Mouse (Mus musculus): ENCODE data around the gene Pcgf5.

Pcgf5 gene

DNA sequence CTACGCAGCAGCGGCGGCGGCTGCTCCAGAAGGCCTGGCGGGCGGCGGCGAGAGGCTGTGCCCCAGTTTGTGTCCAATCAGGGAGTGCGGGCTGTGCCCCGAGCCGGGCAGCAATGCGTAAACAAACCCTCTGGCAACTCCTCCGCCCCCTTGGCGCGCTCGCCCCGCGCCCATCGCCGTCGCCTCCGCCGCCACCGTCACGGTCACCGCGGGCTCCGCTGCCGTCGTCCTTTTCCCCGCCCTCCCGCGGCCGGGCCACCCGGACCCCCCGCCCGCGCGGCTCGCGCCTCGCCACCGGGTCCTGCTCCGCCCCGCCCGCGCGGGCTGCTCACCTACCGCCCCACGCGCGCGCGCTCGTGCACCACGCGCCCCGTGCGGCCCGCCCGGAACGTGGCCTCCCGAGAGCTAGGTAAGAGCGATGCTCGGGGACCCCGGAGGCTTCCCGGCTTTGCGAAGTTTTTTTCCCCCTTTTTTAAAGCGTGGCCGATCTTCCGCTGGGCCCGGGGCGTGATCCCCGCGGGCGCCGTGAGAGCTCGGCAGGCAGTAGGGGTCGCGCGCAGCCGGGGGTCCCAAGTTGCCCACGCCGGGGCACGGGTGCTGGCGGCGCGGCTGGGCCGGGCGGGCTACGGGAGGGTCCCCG lies at the start of gene Pcgf5:
Pcgf5 (plus strand) TSS at position 149 of the 640 bp plus-strand sequence.
- peak; percentile 74 for DNase-seq (ENCODE audit: low read depth)

GRCm38 (mm10) chr19:36305542-36305941 lies 42.6 kb upstream of the Pcgf5 start:
- DNase-seq (ENCODE audit: low read depth): no peak

- DNase-seq (ENCODE audit: low read depth): no peak
Measured at GRCm38 (mm10) chr19:36314010-36314409, 34.1 kb upstream of the Pcgf5 start.

DNA sequence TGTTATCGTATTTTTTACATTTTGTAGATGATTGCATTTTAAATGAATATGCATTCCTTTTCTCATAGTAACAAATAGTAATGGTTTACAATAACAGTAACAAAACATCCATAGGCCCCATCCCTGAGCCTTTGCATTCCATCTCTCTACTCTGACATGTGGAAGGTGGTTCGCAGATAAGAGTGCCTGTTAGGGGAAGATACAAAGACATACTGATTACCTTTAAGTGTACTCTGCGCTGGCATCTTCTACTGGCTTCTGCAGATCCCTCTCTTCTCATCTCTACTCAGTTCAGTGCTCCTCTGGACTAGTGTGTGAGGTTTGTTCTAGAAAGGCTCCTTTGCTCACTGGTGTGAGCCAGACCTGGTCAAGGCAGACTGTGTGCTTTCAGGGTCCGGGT lies 28.4 kb upstream of the Pcgf5 start:
- DNase-seq (ENCODE audit: low read depth): no peak

- no peak for DNase-seq (ENCODE audit: low read depth)
Measured at GRCm38 (mm10) chr19:36321066-36321465, 27.0 kb upstream of the Pcgf5 start.

GRCm38 (mm10) chr19:36323326-36323725 lies 24.8 kb upstream of the Pcgf5 start:
- DNase-seq (ENCODE audit: low read depth): no peak

- no peak for DNase-seq (ENCODE audit: low read depth)
Measured at GRCm38 (mm10) chr19:36328678-36329077, 19.4 kb upstream of the Pcgf5 start.

- peak; percentile 53 for DNase-seq (ENCODE audit: low read depth)
Measured at GRCm38 (mm10) chr19:36347376-36347775, 733 bp upstream of the Pcgf5 start.

- no peak for DNase-seq (ENCODE audit: low read depth)
Measured at GRCm38 (mm10) chr19:36347831-36348160, 313 bp upstream of the Pcgf5 start.

GRCm38 (mm10) chr19:36348801-36349486 lies 835 bp downstream of the Pcgf5 start:
- DNase-seq (ENCODE audit: low read depth): peak; percentile 82

GRCm38 (mm10) chr19:36349487-36349955 lies 1.4 kb downstream of the Pcgf5 start:
- no peak for DNase-seq (ENCODE audit: low read depth)

- DNase-seq (ENCODE audit: low read depth): peak; percentile 68
Measured at GRCm38 (mm10) chr19:36350181-36350580, 2.1 kb downstream of the Pcgf5 start.

DNA sequence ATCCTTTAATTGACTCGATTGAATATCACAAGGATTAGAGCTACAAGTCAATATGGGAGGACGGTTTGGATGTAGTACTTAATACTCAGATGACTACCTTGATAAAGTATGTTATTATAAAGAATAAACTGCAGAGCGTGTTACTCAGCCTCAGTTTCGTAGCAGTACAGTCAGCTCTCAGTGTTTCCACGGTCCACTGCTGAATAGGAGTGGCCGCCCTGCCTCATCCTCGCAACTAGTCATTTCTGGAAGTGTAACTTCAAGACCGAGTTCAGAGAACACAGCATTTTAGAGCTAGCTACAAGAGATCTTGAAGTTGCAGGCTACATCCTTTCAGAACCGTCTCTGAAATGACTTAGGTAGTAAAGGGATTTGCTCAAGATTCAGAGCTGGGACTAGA lies 2.8 kb downstream of the Pcgf5 start:
- DNase-seq (ENCODE audit: low read depth): peak; percentile 9

- no peak for DNase-seq (ENCODE audit: low read depth)
Measured at GRCm38 (mm10) chr19:36362541-36362940, 14.4 kb downstream of the Pcgf5 start.

DNA sequence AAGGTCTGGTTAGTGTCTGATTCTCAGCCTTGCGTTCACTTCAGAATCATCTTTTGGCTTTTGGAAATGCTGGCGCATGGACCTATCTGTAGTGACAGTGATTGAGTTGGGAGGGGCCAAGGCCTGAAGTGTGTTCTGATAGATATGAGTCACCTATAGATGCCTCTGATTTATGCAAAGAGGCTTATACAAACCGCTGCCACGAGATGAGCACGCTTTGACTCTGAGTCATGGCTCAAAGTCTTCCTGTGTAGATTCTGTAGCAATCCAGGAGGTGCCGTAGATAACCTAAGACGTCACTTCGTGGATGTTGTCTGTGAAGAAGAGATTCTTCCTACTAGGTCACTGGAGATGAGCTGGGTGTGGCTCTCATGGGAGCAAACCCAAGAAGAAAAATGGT lies 16.6 kb downstream of the Pcgf5 start:
- DNase-seq (ENCODE audit: low read depth): peak; percentile 66

- no peak for DNase-seq (ENCODE audit: low read depth)
Measured at GRCm38 (mm10) chr19:36371478-36371877, 23.4 kb downstream of the Pcgf5 start.

DNA sequence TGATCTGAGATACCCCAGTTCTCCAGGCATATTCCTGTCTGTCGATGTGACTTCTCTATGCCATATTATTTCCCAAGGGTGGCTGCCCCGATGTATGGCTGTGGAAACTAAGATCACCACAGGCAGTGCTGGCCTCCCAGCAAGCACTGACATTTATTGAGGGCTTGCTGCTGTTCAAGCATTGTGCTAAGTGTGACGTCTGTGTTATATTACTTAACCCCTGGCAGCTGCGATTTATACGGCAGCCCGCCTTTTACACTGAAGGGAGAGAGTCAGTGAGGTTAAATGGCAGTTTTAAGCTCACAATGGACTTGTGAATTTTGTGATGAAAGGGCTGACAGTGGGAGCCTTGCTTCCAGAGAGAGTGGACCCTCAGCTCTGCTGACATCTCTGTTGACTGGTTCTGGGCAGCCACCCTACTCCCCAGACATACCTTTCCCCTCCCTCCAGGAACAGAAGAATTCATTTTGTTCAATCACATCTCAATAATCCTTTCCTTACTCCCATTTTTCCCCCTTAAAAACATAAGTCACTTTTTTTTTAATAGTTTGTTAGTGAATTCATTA lies 25.0 kb downstream of the Pcgf5 start:
- DNase-seq (ENCODE audit: low read depth): no peak

GRCm38 (mm10) chr19:36375200-36375783 lies 27.2 kb downstream of the Pcgf5 start:
- DNase-seq (ENCODE audit: low read depth): peak; percentile 93

- DNase-seq (ENCODE audit: low read depth): no peak
Measured at GRCm38 (mm10) chr19:36377729-36378128, 29.6 kb downstream of the Pcgf5 start.

DNA sequence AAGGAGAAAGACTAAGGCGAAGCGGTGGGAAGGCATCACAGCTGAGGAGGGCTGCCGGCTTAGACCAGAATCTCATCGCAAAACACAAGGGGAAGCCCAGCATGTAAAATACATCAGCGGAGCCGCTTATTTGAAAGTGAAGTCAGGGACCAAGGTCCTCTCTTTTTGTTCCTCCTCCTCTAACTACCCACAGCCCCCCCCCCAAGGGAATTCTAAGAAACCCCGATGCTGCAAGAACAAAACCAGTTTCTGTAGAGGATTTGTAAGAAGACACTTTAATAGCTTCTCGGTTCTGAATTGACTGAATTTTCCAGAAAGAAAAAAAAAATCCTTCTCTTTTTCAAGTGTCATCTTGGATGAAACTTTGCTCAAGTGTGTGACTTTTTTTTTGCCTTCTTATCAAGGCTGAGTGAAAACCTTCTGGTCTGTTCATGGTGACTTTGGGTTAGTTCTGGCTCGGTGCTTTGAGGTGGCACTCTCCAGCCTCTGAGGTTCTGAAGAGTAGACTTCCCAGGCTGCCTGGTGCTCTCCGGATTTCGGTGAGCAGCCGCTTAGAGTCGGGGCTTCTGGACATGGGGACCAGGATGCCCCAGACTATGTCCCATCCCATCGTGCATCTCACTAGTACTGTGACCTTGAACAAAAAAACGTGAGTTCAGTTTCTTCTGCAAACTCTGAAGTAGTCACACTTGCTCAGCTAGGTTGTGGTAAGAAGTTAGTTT lies 30.6 kb downstream of the Pcgf5 start:
- DNase-seq (ENCODE audit: low read depth): peak; percentile 55

DNA sequence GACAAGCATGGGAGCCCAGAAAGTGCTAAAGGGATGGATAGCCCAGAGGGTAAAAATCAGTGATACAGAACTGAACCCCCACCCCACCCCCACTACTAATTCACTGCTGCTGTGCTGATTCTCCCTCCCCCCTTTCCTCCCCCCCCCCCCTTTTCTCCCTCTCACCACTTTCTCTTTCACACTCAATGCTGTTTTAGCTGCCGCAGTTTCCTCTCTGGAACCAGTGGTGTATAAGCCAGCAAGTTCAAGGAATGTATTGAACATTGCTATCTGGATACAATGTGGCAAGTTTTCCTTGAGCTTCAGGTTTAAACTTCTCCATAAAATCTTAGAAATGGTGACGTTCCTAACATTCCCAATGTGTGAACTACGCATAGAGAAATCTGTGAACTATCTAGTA lies 34.8 kb downstream of the Pcgf5 start:
- peak; percentile 50 for DNase-seq (ENCODE audit: low read depth)

DNA sequence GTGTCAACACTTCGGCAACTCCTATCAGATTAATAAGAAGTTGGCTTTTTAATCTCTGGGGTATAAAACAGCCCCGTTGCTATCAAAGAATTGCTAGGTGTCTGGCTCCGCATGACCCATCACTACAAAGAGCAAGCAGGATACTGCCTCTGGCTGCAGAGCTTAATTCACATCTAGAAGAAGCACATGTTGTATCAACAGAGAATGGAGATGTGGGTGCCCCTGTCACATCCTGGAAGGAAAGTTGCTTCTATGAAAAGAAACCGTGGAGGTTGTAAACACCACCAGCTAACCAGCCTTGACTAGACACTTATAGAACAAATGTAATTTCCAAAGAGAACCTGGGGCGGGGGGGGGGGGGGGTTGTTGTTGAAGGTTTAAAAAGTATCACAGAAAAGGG lies 35.9 kb downstream of the Pcgf5 start:
- DNase-seq (ENCODE audit: low read depth): peak; percentile 42
